Mouse (Mus musculus): ENCODE data around the gene Stra6l. TPM values are rescaled to one million over a fixed set of nuclear protein-coding genes. Genes with fewer than 3 reads are reported as not detected.

The Stra6l gene
- polyA plus RNA-seq, 1 experiment from 2014 or later, result 0.11 TPM

GRCm38 (mm10) chr4:45824761-45825556 is 23.5 kb upstream of the Stra6l start:
- 30% methylated on average over 14 of the region's 14 CpGs for WGBS
- Histone ChIP-seq H3K4me3 (ENCODE audit: control insufficient read depth in 1 of 2, insufficient read depth in 1 of 2, low read depth in 1 of 2, low read length in 2 of 2) (no peak overlapping the region), H3K27ac (replicated peaks in 1 of 2; ENCODE audit: control insufficient read depth in 1 of 2, insufficient read depth in 1 of 2, low read depth in 2 of 2, low read length in 2 of 2) (0 out of 4 replicates have a peak overlapping the region, but pooled peaks of 1 of the 2 experiments have one; percentile 1), H3K27me3 (ENCODE audit: control insufficient read depth, insufficient read depth, low read length) (peaks cover 67% of the 10 kb centered on the region), H3K9me3 (ENCODE audit: control insufficient read depth, low read length) (no peaks in the 10 kb centered on the region), H3K4me2 (ENCODE audit: low read length) (peak overlapping the region; percentile 31; the same call in 1 of the 2 replicates), H3K36me3 (ENCODE audit: control insufficient read depth, insufficient read depth, low read length) (no peaks in the 10 kb centered on the region), H3K9ac (ENCODE audit: low read length) (peak overlapping the region; percentile 44; the same call in 1 of the 2 replicates), H3K4me1 (ENCODE audit: control insufficient read depth in 2 of 2, insufficient read depth in 2 of 2, low read length in 2 of 2) (peaks cover 30 to 37% of the 10 kb centered on the region in 2 experiments)
- ATAC-seq (ENCODE audit: insufficient number of reproducible peaks, insufficient read depth, low FRiP score, low read depth), result no peak

- Histone ChIP-seq H3K27ac (replicated peaks in 1 of 2; ENCODE audit: control insufficient read depth in 1 of 2, insufficient read depth in 1 of 2, low read depth in 2 of 2, low read length in 2 of 2) (no peak within 1 kb of the TSS), H3K4me2 (ENCODE audit: low read length) (peak within 1 kb of the TSS; percentile 90), H3K27me3 (ENCODE audit: control insufficient read depth, insufficient read depth, low read length) (peaks cover 71% of the 10 kb centered on the region), H3K36me3 (ENCODE audit: control insufficient read depth, insufficient read depth, low read length) (no peaks in the 10 kb centered on the region), H3K9ac (ENCODE audit: low read length) (peak within 1 kb of the TSS; percentile 64), H3K4me1 (ENCODE audit: control insufficient read depth in 2 of 2, insufficient read depth in 2 of 2, low read length in 2 of 2) (peaks cover 19 to 24% of the 10 kb centered on the region in 2 experiments), H3K4me3 (ENCODE audit: control insufficient read depth in 1 of 2, insufficient read depth in 1 of 2, low read depth in 1 of 2, low read length in 2 of 2) (peak within 1 kb of the TSS; percentile 46 to 54), H3K9me3 (ENCODE audit: control insufficient read depth, low read length) (no peaks in the 10 kb centered on the region)
- ATAC-seq (ENCODE audit: insufficient number of reproducible peaks, insufficient read depth, low FRiP score, low read depth), result no peak
- 2% methylated on average over 91 of the region's 91 CpGs for WGBS
Observed at GRCm38 (mm10) chr4:45826275-45827040, 22.0 kb upstream of the Stra6l start, which contains the start of gene Igfbpl1. Gene Igfbpl1, minus strand, starts transcription at chr4:45826923.

- Histone ChIP-seq H3K27ac (replicated peaks in 1 of 2; ENCODE audit: control insufficient read depth in 1 of 2, insufficient read depth in 1 of 2, low read depth in 2 of 2, low read length in 2 of 2) (no peak overlapping the region), H3K9me3 (ENCODE audit: control insufficient read depth, low read length) (no peaks in the 10 kb centered on the region), H3K27me3 (ENCODE audit: control insufficient read depth, insufficient read depth, low read length) (peaks cover 47% of the 10 kb centered on the region), H3K4me1 (ENCODE audit: control insufficient read depth in 2 of 2, insufficient read depth in 2 of 2, low read length in 2 of 2) (peaks cover 1 to 4% of the 10 kb centered on the region in 2 experiments; a peak in 1 of 4 replicates), H3K4me3 (ENCODE audit: control insufficient read depth in 1 of 2, insufficient read depth in 1 of 2, low read depth in 1 of 2, low read length in 2 of 2) (no peak overlapping the region), H3K9ac (ENCODE audit: low read length) (no peak overlapping the region), H3K4me2 (ENCODE audit: low read length) (no peak overlapping the region), H3K36me3 (ENCODE audit: control insufficient read depth, insufficient read depth, low read length) (no peaks in the 10 kb centered on the region)
- 70% methylated on average over 13 of the region's 13 CpGs for WGBS
- no peak for ATAC-seq (ENCODE audit: insufficient number of reproducible peaks, insufficient read depth, low FRiP score, low read depth)
Observed at GRCm38 (mm10) chr4:45829907-45830759, 18.3 kb upstream of the Stra6l start.

- WGBS, result 83% methylated on average over 7 of the region's 7 CpGs
- H3K9ac ChIP-seq (ENCODE audit: low read length), result no peak overlapping the region
- no peak for ATAC-seq (ENCODE audit: insufficient number of reproducible peaks, insufficient read depth, low FRiP score, low read depth)
- no peaks in the 10 kb centered on the region for H3K4me1 ChIP-seq (ENCODE audit: control insufficient read depth in 2 of 2, insufficient read depth in 2 of 2, low read length in 2 of 2)
- H3K27me3 ChIP-seq (ENCODE audit: control insufficient read depth, insufficient read depth, low read length), result peaks cover 29% of the 10 kb centered on the region
- H3K9me3 ChIP-seq (ENCODE audit: control insufficient read depth, low read length), result no peaks in the 10 kb centered on the region
- H3K27ac ChIP-seq (replicated peaks in 1 of 2; ENCODE audit: control insufficient read depth in 1 of 2, insufficient read depth in 1 of 2, low read depth in 2 of 2, low read length in 2 of 2), result no peak overlapping the region
- H3K4me2 ChIP-seq (ENCODE audit: low read length), result no peak overlapping the region
- no peaks in the 10 kb centered on the region for H3K36me3 ChIP-seq (ENCODE audit: control insufficient read depth, insufficient read depth, low read length)
- H3K4me3 ChIP-seq (ENCODE audit: control insufficient read depth in 1 of 2, insufficient read depth in 1 of 2, low read depth in 1 of 2, low read length in 2 of 2), result no peak overlapping the region
Observed at GRCm38 (mm10) chr4:45831996-45832395, 16.5 kb upstream of the Stra6l start.

GRCm38 (mm10) chr4:45833461-45833860 is 15.0 kb upstream of the Stra6l start:
- Histone ChIP-seq H3K4me2 (ENCODE audit: low read length) (no peak overlapping the region), H3K36me3 (ENCODE audit: control insufficient read depth, insufficient read depth, low read length) (no peaks in the 10 kb centered on the region), H3K4me1 (ENCODE audit: control insufficient read depth in 2 of 2, insufficient read depth in 2 of 2, low read length in 2 of 2) (no peaks in the 10 kb centered on the region), H3K27ac (replicated peaks in 1 of 2; ENCODE audit: control insufficient read depth in 1 of 2, insufficient read depth in 1 of 2, low read depth in 2 of 2, low read length in 2 of 2) (no peak overlapping the region), H3K9ac (ENCODE audit: low read length) (no peak overlapping the region), H3K4me3 (ENCODE audit: control insufficient read depth in 1 of 2, insufficient read depth in 1 of 2, low read depth in 1 of 2, low read length in 2 of 2) (no peak overlapping the region), H3K9me3 (ENCODE audit: control insufficient read depth, low read length) (no peaks in the 10 kb centered on the region), H3K27me3 (ENCODE audit: control insufficient read depth, insufficient read depth, low read length) (peaks cover 15% of the 10 kb centered on the region)
- no peak for ATAC-seq (ENCODE audit: insufficient number of reproducible peaks, insufficient read depth, low FRiP score, low read depth)
- WGBS, result 57% methylated on average over 5 of the region's 5 CpGs

GRCm38 (mm10) chr4:45844355-45844754 is 4.1 kb upstream of the Stra6l start:
- Histone ChIP-seq H3K9me3 (ENCODE audit: control insufficient read depth, low read length) (no peaks in the 10 kb centered on the region), H3K4me1 (ENCODE audit: control insufficient read depth in 2 of 2, insufficient read depth in 2 of 2, low read length in 2 of 2) (peaks cover 5 to 14% of the 10 kb centered on the region in 2 experiments; a peak in 2 of 4 replicates), H3K4me2 (ENCODE audit: low read length) (no peak overlapping the region), H3K9ac (ENCODE audit: low read length) (no peak overlapping the region), H3K27me3 (ENCODE audit: control insufficient read depth, insufficient read depth, low read length) (no peaks in the 10 kb centered on the region), H3K27ac (replicated peaks in 1 of 2; ENCODE audit: control insufficient read depth in 1 of 2, insufficient read depth in 1 of 2, low read depth in 2 of 2, low read length in 2 of 2) (no peak overlapping the region), H3K36me3 (ENCODE audit: control insufficient read depth, insufficient read depth, low read length) (no peaks in the 10 kb centered on the region), H3K4me3 (ENCODE audit: control insufficient read depth in 1 of 2, insufficient read depth in 1 of 2, low read depth in 1 of 2, low read length in 2 of 2) (no peak overlapping the region)
- WGBS, result 42% methylated on average over 14 of the region's 14 CpGs
- ATAC-seq (ENCODE audit: insufficient number of reproducible peaks, insufficient read depth, low FRiP score, low read depth), result no peak

- no peak for ATAC-seq (ENCODE audit: insufficient number of reproducible peaks, insufficient read depth, low FRiP score, low read depth)
- Histone ChIP-seq H3K4me2 (ENCODE audit: low read length) (no peak overlapping the region), H3K4me1 (ENCODE audit: control insufficient read depth in 2 of 2, insufficient read depth in 2 of 2, low read length in 2 of 2) (peaks cover 5 to 14% of the 10 kb centered on the region in 2 experiments; a peak in 2 of 4 replicates), H3K27me3 (ENCODE audit: control insufficient read depth, insufficient read depth, low read length) (no peaks in the 10 kb centered on the region), H3K27ac (replicated peaks in 1 of 2; ENCODE audit: control insufficient read depth in 1 of 2, insufficient read depth in 1 of 2, low read depth in 2 of 2, low read length in 2 of 2) (no peak overlapping the region), H3K4me3 (ENCODE audit: control insufficient read depth in 1 of 2, insufficient read depth in 1 of 2, low read depth in 1 of 2, low read length in 2 of 2) (no peak overlapping the region), H3K9me3 (ENCODE audit: control insufficient read depth, low read length) (no peaks in the 10 kb centered on the region), H3K9ac (ENCODE audit: low read length) (no peak overlapping the region), H3K36me3 (ENCODE audit: control insufficient read depth, insufficient read depth, low read length) (no peaks in the 10 kb centered on the region)
- 88% methylated on average over 2 of the region's 2 CpGs for WGBS
Observed at GRCm38 (mm10) chr4:45846263-45846662, 2.2 kb upstream of the Stra6l start.

Data from heart, embryonic 14.5 days (tissue).